Mouse (Mus musculus): ENCODE data around the gene Anapc2. TPM values are rescaled to one million over a fixed set of nuclear protein-coding genes. Genes with fewer than 3 reads are reported as not detected.

Anapc2 gene
- polyA plus RNA-seq, 1 experiment from 2014 or later: 136 TPM

- no peaks in the 10 kb centered on the region for H3K36me3 ChIP-seq (replicated peaks)
- peak overlapping the region; percentile 54; the same call in 1 of the 2 replicates for H3K4me3 ChIP-seq
- no peak overlapping the region for H3K27ac ChIP-seq
- peaks cover 63% of the 10 kb centered on the region for H3K27me3 ChIP-seq (ENCODE audit: poor library complexity, severe bottlenecking)
- peaks cover 17% of the 10 kb centered on the region for H3K4me1 ChIP-seq
- DNase-seq (ENCODE audit: extremely low spot score, low spot score): no peak
- 80% methylated on average over 7 of the region's 7 CpGs for WGBS
- H3K9me3 ChIP-seq: no peaks in the 10 kb centered on the region
Observed at GRCm38 (mm10) chr2:25303931-25304656, 31.8 kb downstream of the Anapc2 start.

- no peaks in the 10 kb centered on the region for H3K9me3 ChIP-seq
- H3K4me3 ChIP-seq: peak overlapping the region; percentile 54
- H3K4me1 ChIP-seq: peaks cover 17% of the 10 kb centered on the region
- WGBS: 2% methylated on average over 43 of the region's 45 CpGs
- H3K27ac ChIP-seq: peak overlapping the region; percentile 72; the same call in 1 of the 2 replicates
- no peaks in the 10 kb centered on the region for H3K36me3 ChIP-seq (replicated peaks)
- DNase-seq (ENCODE audit: extremely low spot score, low spot score): peak; percentile 71
- peaks cover 71% of the 10 kb centered on the region for H3K27me3 ChIP-seq (ENCODE audit: poor library complexity, severe bottlenecking)
Observed at GRCm38 (mm10) chr2:25304657-25305541, 32.6 kb downstream of the Anapc2 start.

- Histone ChIP-seq H3K36me3 (replicated peaks) (no peaks in the 10 kb centered on the region), H3K27ac (peak overlapping the region; percentile 72; the same call in 1 of the 2 replicates), H3K4me3 (peak overlapping the region; percentile 54), H3K27me3 (ENCODE audit: poor library complexity, severe bottlenecking) (peaks cover 80% of the 10 kb centered on the region), H3K4me1 (peaks cover 17% of the 10 kb centered on the region), H3K9me3 (no peaks in the 10 kb centered on the region)
- DNase-seq (ENCODE audit: extremely low spot score, low spot score): no peak
- 50% methylated on average over 14 of the region's 14 CpGs for WGBS
Observed at GRCm38 (mm10) chr2:25305587-25306359, 33.5 kb downstream of the Anapc2 start.

GRCm38 (mm10) chr2:25310180-25310579, 37.9 kb downstream of the Anapc2 start:
- H3K9me3 ChIP-seq: no peaks in the 10 kb centered on the region
- H3K4me3 ChIP-seq: no peak overlapping the region
- no peak overlapping the region for H3K27ac ChIP-seq
- 58% methylated on average over 10 of the region's 10 CpGs for WGBS
- no peak for DNase-seq (ENCODE audit: extremely low spot score, low spot score)
- peaks cover 100% of the 10 kb centered on the region for H3K27me3 ChIP-seq (ENCODE audit: poor library complexity, severe bottlenecking)
- no peaks in the 10 kb centered on the region for H3K36me3 ChIP-seq (replicated peaks)
- H3K4me1 ChIP-seq: peaks cover 15% of the 10 kb centered on the region

- DNase-seq (ENCODE audit: extremely low spot score, low spot score): no peak
- Histone ChIP-seq H3K27me3 (ENCODE audit: poor library complexity, severe bottlenecking) (peaks cover 99% of the 10 kb centered on the region), H3K27ac (no peak overlapping the region), H3K4me3 (no peak overlapping the region), H3K4me1 (peaks cover 9% of the 10 kb centered on the region), H3K36me3 (replicated peaks) (no peaks in the 10 kb centered on the region), H3K9me3 (no peaks in the 10 kb centered on the region)
- 1% methylated on average over 22 of the region's 22 CpGs for WGBS
Observed at GRCm38 (mm10) chr2:25310969-25311368, 38.7 kb downstream of the Anapc2 start.

GRCm38 (mm10) chr2:25311491-25311891, 39.2 kb downstream of the Anapc2 start:
- Histone ChIP-seq H3K9me3 (no peaks in the 10 kb centered on the region), H3K27ac (no peak overlapping the region), H3K4me1 (peaks cover 9% of the 10 kb centered on the region), H3K4me3 (no peak overlapping the region), H3K36me3 (replicated peaks) (no peaks in the 10 kb centered on the region), H3K27me3 (ENCODE audit: poor library complexity, severe bottlenecking) (peaks cover 97% of the 10 kb centered on the region)
- no peak for DNase-seq (ENCODE audit: extremely low spot score, low spot score)
- 6% methylated on average over 11 of the region's 11 CpGs for WGBS

- H3K27ac ChIP-seq: no peak overlapping the region
- H3K27me3 ChIP-seq (ENCODE audit: poor library complexity, severe bottlenecking): peaks cover 82% of the 10 kb centered on the region
- no peak for DNase-seq (ENCODE audit: extremely low spot score, low spot score)
- WGBS: 6% methylated on average over 31 of the region's 31 CpGs
- peaks cover 10% of the 10 kb centered on the region for H3K4me1 ChIP-seq
- no peaks in the 10 kb centered on the region for H3K36me3 ChIP-seq (replicated peaks)
- H3K4me3 ChIP-seq: peak overlapping the region; percentile 49
- no peaks in the 10 kb centered on the region for H3K9me3 ChIP-seq
Observed at GRCm38 (mm10) chr2:25318119-25318966, 46.1 kb downstream of the Anapc2 start.

- Histone ChIP-seq H3K36me3 (replicated peaks) (no peaks in the 10 kb centered on the region), H3K4me1 (peaks cover 10% of the 10 kb centered on the region), H3K27me3 (ENCODE audit: poor library complexity, severe bottlenecking) (peaks cover 74% of the 10 kb centered on the region), H3K9me3 (no peaks in the 10 kb centered on the region), H3K27ac (no peak within 1 kb of the TSS), H3K4me3 (peak within 1 kb of the TSS; percentile 49)
- 9% methylated on average over 58 of the region's 58 CpGs for WGBS
- DNase-seq (ENCODE audit: extremely low spot score, low spot score): peak; percentile 67
Observed at GRCm38 (mm10) chr2:25318971-25319773, 46.9 kb downstream of the Anapc2 start, which contains the start of gene Grin1. Grin1 (minus strand) TSS chr2:25319187.

GRCm38 (mm10) chr2:25320084-25320483, 47.8 kb downstream of the Anapc2 start:
- Histone ChIP-seq H3K9me3 (no peaks in the 10 kb centered on the region), H3K27me3 (ENCODE audit: poor library complexity, severe bottlenecking) (peaks cover 65% of the 10 kb centered on the region), H3K27ac (no peak overlapping the region), H3K4me3 (no peak overlapping the region), H3K36me3 (replicated peaks) (no peaks in the 10 kb centered on the region), H3K4me1 (peaks cover 10% of the 10 kb centered on the region)
- 34% methylated on average over 2 of the region's 2 CpGs for WGBS
- DNase-seq (ENCODE audit: extremely low spot score, low spot score): no peak

- Histone ChIP-seq H3K4me1 (peaks cover under 1% of the 10 kb centered on the region), H3K4me3 (no peak overlapping the region), H3K27me3 (ENCODE audit: poor library complexity, severe bottlenecking) (peaks cover 8% of the 10 kb centered on the region), H3K9me3 (no peaks in the 10 kb centered on the region), H3K36me3 (replicated peaks) (no peaks in the 10 kb centered on the region), H3K27ac (no peak overlapping the region)
- no peak for DNase-seq (ENCODE audit: extremely low spot score, low spot score)
- 80% methylated on average over 2 of the region's 2 CpGs for WGBS
Observed at GRCm38 (mm10) chr2:25326036-25326435, 53.8 kb downstream of the Anapc2 start.

- no peak for DNase-seq (ENCODE audit: extremely low spot score, low spot score)
- 39% methylated on average over 7 of the region's 7 CpGs for WGBS
- peaks cover 14% of the 10 kb centered on the region for H3K4me1 ChIP-seq
- H3K27me3 ChIP-seq (ENCODE audit: poor library complexity, severe bottlenecking): no peaks in the 10 kb centered on the region
- no peak overlapping the region for H3K4me3 ChIP-seq
- H3K27ac ChIP-seq: no peak overlapping the region
- H3K36me3 ChIP-seq (replicated peaks): no peaks in the 10 kb centered on the region
- H3K9me3 ChIP-seq: no peaks in the 10 kb centered on the region
Observed at GRCm38 (mm10) chr2:25328440-25328839, 56.2 kb downstream of the Anapc2 start.
